7 mouse cellular contexts compared by ENCODE assay signal in the genomic region with DNA sequence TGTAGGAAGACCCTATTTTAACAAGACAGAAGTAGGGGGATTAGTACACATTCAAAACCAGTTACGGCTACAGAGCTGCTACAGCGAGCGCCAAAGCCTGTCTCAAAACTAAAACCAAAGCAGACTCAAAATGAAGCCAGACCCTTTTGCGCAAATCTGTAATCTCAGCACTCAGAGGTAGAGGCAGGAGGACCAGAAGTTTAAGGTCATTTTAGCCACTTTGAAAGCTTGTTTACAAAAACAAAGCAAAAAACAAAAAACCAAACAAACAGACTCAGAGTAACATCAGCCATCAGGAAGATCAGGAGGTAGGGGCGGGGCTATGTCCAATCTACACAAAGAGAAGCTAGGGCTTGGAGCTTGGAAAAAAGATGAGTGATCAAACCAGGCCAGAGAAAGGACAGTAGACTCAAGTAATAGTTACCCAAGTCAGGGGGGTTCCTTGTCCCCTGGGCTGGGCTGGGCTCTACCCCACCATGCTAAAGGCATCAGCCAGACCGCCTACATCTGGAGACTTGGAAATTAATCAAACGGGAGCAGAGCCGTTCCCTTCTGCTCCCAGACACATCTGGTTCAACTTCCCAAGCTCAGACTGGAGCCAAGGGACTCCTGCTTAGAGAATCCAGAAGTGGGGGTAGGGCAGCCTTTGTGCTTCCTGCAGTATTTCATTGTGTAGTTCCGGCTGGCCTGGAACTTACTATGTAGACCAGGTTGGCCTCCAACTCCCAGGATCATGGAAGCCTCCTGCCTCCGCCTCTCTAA. TPM values are rescaled to one million over a fixed set of nuclear protein-coding genes. Genes with fewer than 3 reads are reported as not detected.
A peak's percentile ranks its signal among the peaks of the same experiment; 100 is the strongest.
DNase-seq lines count a peak whose midpoint lies in the region; ATAC-seq and TF ChIP-seq lines count a peak whose summit lies in the region.

No protein-coding gene starts in this region.

- H3K4me3 ChIP-seq in CH12.LX (replicated peaks in 1 of 3; ENCODE audit: low read depth in 2 of 3, low read length in 2 of 3, poor library complexity in 1 of 3): peak overlapping the region in 2 of 3 experiments; percentile 13 to 37
- peak overlapping the region; percentile 76 for H3K4me3 ChIP-seq in heart, embryonic 13.5 days
- no peak overlapping the region for H3K4me3 ChIP-seq in liver, embryonic 12.5 days

- no peak for TF ChIP-seq POLR2A in CH12.LX (IDR thresholded peaks at IDR 0.05; ENCODE audit: low read depth, low read length)

- in situ Hi-C loops in CH12.LX (cut with MboI; ENCODE audit: low pct_ligation_motif_present, low pct_unique_long_range_greater_than_20kb, low sequenced_read_pairs): loop anchor here (5.0 kb wide), 1 partner anchor 158 kb away; no protein-coding TSS in a partner anchor

- no peak for TF ChIP-seq EP300 in CH12.LX (IDR thresholded peaks at IDR 0.05; ENCODE audit: low read length)

- TF ChIP-seq CTCF in CH12.LX (conservative IDR thresholded peaks at IDR 0.05 in 1 of 2, IDR thresholded peaks at IDR 0.05 in 1 of 2; ENCODE audit: low read depth in 2 of 2, low read length in 2 of 2): no peak

- no peak for TF ChIP-seq RAD21 in CH12.LX (IDR thresholded peaks at IDR 0.05; ENCODE audit: low read depth, low read length)

- peaks cover 11 to 53% of the 10 kb centered on the region in 2 experiments for H3K4me1 ChIP-seq in CH12.LX (ENCODE audit: control insufficient read depth in 1 of 2, insufficient read depth in 2 of 2)
- peaks cover 42% of the 10 kb centered on the region for H3K4me1 ChIP-seq in heart, embryonic 13.5 days
- H3K4me1 ChIP-seq in liver, embryonic 12.5 days: peaks cover 56% of the 10 kb centered on the region

- 69% methylated on average over 10 of the region's 10 CpGs for WGBS in heart, embryonic 13.5 days
- 75% methylated on average over 10 of the region's 10 CpGs for WGBS in liver, embryonic 12.5 days (ENCODE audit: insufficient replicate concordance)

- dilution Hi-C loops in CH12.LX (cut with MboI; ENCODE audit: extremely low pct_ligation_motif_present, extremely low pct_unique_long_range_greater_than_20kb, low sequenced_read_pairs): no loop called here

- ATAC-seq in heart, embryonic 13.5 days (ENCODE audit: extremely low read depth, insufficient number of reproducible peaks, low FRiP score, low TSS enrichment): no peak
- ATAC-seq in liver, embryonic 12.5 days: no peak
- no peak for ATAC-seq in activated CD4-positive, CD25-positive, alpha-beta regulatory T cell, adult 4 months

- H3K9ac ChIP-seq in CH12.LX (ENCODE audit: insufficient read depth, low read depth): peak overlapping the region; percentile 77
- H3K9ac ChIP-seq in heart, embryonic 13.5 days: peak overlapping the region; percentile 58; the same call in 1 of the 2 replicates
- no peak overlapping the region for H3K9ac ChIP-seq in liver, embryonic 12.5 days

- H3K79me2 ChIP-seq in CH12.LX (replicated peaks; ENCODE audit: control insufficient read depth, extremely low read depth, insufficient read depth, poor library complexity, severe bottlenecking): peaks cover 13% of the 10 kb centered on the region

- H3K9me3 ChIP-seq in CH12.LX (replicated peaks; ENCODE audit: low read length): peaks cover 19% of the 10 kb centered on the region
- no peaks in the 10 kb centered on the region for H3K9me3 ChIP-seq in heart, embryonic 13.5 days
- no peaks in the 10 kb centered on the region; the same call in 1 of the 2 replicates for H3K9me3 ChIP-seq in liver, embryonic 12.5 days (replicated peaks)

- DNase-seq in 3T3-L1 (ENCODE audit: low read depth, low spot score): peak; percentile 87
- no peak for DNase-seq in CH12.LX (ENCODE audit: extremely low read depth)
- DNase-seq in thymus, postnatal 14 days: no peak
- no peak for DNase-seq in layer of hippocampus, postnatal 14 days (ENCODE audit: low spot score in 2 of 2)

- peak overlapping the region; percentile 71 for H3K4me2 ChIP-seq in CH12.LX (ENCODE audit: insufficient read depth, low read depth, poor library complexity, severe bottlenecking)
- H3K4me2 ChIP-seq in heart, embryonic 13.5 days: peak overlapping the region; percentile 95
- peak overlapping the region; percentile 83 for H3K4me2 ChIP-seq in liver, embryonic 12.5 days

- peak overlapping the region; percentile 55 for H3K27ac ChIP-seq in CH12.LX (ENCODE audit: insufficient read depth, low read depth)
- peak overlapping the region; percentile 79 for H3K27ac ChIP-seq in heart, embryonic 13.5 days (replicated peaks)
- peak overlapping the region; percentile 23; the same call in 1 of the 2 replicates for H3K27ac ChIP-seq in liver, embryonic 12.5 days

- peaks cover 0 to 2% of the 10 kb centered on the region in 2 experiments for H3K36me3 ChIP-seq in CH12.LX (replicated peaks in 1 of 2; ENCODE audit: control insufficient read depth in 1 of 2, insufficient read depth in 1 of 2, low read length in 1 of 2)
- H3K36me3 ChIP-seq in heart, embryonic 13.5 days: peaks cover 3% of the 10 kb centered on the region; the same call in 1 of the 2 replicates
- H3K36me3 ChIP-seq in liver, embryonic 12.5 days: no peaks in the 10 kb centered on the region

- H3K27me3 ChIP-seq in CH12.LX (replicated peaks): no peaks in the 10 kb centered on the region
- H3K27me3 ChIP-seq in heart, embryonic 13.5 days (replicated peaks): no peaks in the 10 kb centered on the region
- H3K27me3 ChIP-seq in liver, embryonic 12.5 days (replicated peaks): peaks cover 22% of the 10 kb centered on the region

TF ChIP-seq in CH12.LX, 34 proteins besides CTCF, POLR2A, EP300 and RAD21:
- TF ChIP-seq GABPA (IDR thresholded peaks at IDR 0.05; ENCODE audit: insufficient replicate concordance, low read depth, low read length) (no peak), NELFE (IDR thresholded peaks at IDR 0.05; ENCODE audit: low read depth, low read length) (no peak), MXI1 (IDR thresholded peaks at IDR 0.05; ENCODE audit: low read depth, low read length) (no peak), UBTF (IDR thresholded peaks at IDR 0.05; ENCODE audit: low read depth, low read length) (no peak), MAFK (IDR thresholded peaks at IDR 0.05; ENCODE audit: insufficient replicate concordance, low read length) (no peak), E2F4 (IDR thresholded peaks at IDR 0.05; ENCODE audit: insufficient replicate concordance, low read depth, low read length) (no peak), USF1 (IDR thresholded peaks at IDR 0.05; ENCODE audit: low read depth, low read length) (no peak), NRF1 (IDR thresholded peaks at IDR 0.05; ENCODE audit: low read depth, low read length) (no peak), ZC3H11A (IDR thresholded peaks at IDR 0.05; ENCODE audit: low read depth, low read length) (no peak), MAZ (IDR thresholded peaks at IDR 0.05; ENCODE audit: low read depth, low read length) (no peak), RCOR1 (conservative IDR thresholded peaks at IDR 0.05; ENCODE audit: low read depth, low read length) (no peak), HCFC1 (IDR thresholded peaks at IDR 0.05; ENCODE audit: low read depth, low read length) (no peak), ZKSCAN1 (IDR thresholded peaks at IDR 0.05; ENCODE audit: borderline replicate concordance, low read depth, low read length) (no peak), SMC3 (IDR thresholded peaks at IDR 0.05; ENCODE audit: low read depth, low read length) (no peak), CHD2 (IDR thresholded peaks at IDR 0.05; ENCODE audit: low read length) (no peak), BHLHE40 (IDR thresholded peaks at IDR 0.05; ENCODE audit: low read depth, low read length) (no peak), TCF12 (IDR thresholded peaks at IDR 0.05; ENCODE audit: low read depth, low read length) (no peak), SIN3A (IDR thresholded peaks at IDR 0.05; ENCODE audit: low read length) (no peak)
TF ChIP-seq in CH12.LX: peak in this region for 0.

RNA-seq across cellular contexts. Expression of a gene that starts 2.0 kb away (rescaled TPM):
- total RNA-seq in CH12.LX (2012; rRNA removed) (23.6 and 27.4 TPM in 2 replicates), CH12.LX (2014; rRNA removed) (0.54 and 0.66 TPM in 2 replicates)
- 3.7 and 5.9 TPM in 2 replicates for polyA plus RNA-seq in CH12.LX (2012; ENCODE audit: insufficient read length, low read depth)
- polyA plus RNA-seq in heart, embryonic 13.5 days (2015; fragmentation: Nextera tagmentation; extraction: Ambion mirVana): 25.0 and 28.4 TPM in 2 replicates
- 11.5 and 12.5 TPM in 2 replicates for polyA plus RNA-seq in liver, embryonic 12.5 days (2016; fragmentation: Nextera tagmentation; extraction: Ambion mirVana)
- 100 to 1,000 TPM; 167 to 170 TPM for polyA plus RNA-seq in activated CD4-positive, CD25-positive, alpha-beta regulatory T cell, adult 4 months (2017; shearing (Covaris generic))
- total RNA-seq in layer of hippocampus, postnatal 14 days (2021): 10 to 100 TPM; 11.9 to 12.6 TPM

RNA-seq across cellular contexts. Expression of a gene that starts 24.2 kb away (rescaled TPM):
- total RNA-seq in CH12.LX (2012; rRNA removed) (194 and 278 TPM in 2 replicates), CH12.LX (2014; rRNA removed) (339 and 372 TPM in 2 replicates)
- polyA plus RNA-seq in CH12.LX (2012; ENCODE audit: insufficient read length, low read depth): 231 and 232 TPM in 2 replicates
- 133 and 152 TPM in 2 replicates for polyA plus RNA-seq in heart, embryonic 13.5 days (2015; fragmentation: Nextera tagmentation; extraction: Ambion mirVana)
- polyA plus RNA-seq in liver, embryonic 12.5 days (2016; fragmentation: Nextera tagmentation; extraction: Ambion mirVana): 270 and 299 TPM in 2 replicates
- 100 to 1,000 TPM; 164 to 195 TPM for polyA plus RNA-seq in activated CD4-positive, CD25-positive, alpha-beta regulatory T cell, adult 4 months (2017; shearing (Covaris generic))
- 10 to 100 TPM; 17.9 to 19.2 TPM for total RNA-seq in layer of hippocampus, postnatal 14 days (2021)

RNA-seq across cellular contexts. Expression of a gene that starts 40.2 kb away (rescaled TPM):
- 44.6 and 47.8 TPM in 2 replicates for total RNA-seq in CH12.LX (2012; rRNA removed)
- 28.1 and 33.5 TPM in 2 replicates for total RNA-seq in CH12.LX (2014; rRNA removed)
- 58.8 and 60.3 TPM in 2 replicates for polyA plus RNA-seq in CH12.LX (2012; ENCODE audit: insufficient read length, low read depth)
- polyA plus RNA-seq in heart, embryonic 13.5 days (2015; fragmentation: Nextera tagmentation; extraction: Ambion mirVana): 19.5 and 20.0 TPM in 2 replicates
- 17.5 and 19.5 TPM in 2 replicates for polyA plus RNA-seq in liver, embryonic 12.5 days (2016; fragmentation: Nextera tagmentation; extraction: Ambion mirVana)
- polyA plus RNA-seq in activated CD4-positive, CD25-positive, alpha-beta regulatory T cell, adult 4 months (2017; shearing (Covaris generic)): 10 to 100 TPM; 13.7 to 26.9 TPM
- 10 to 100 TPM; 53.6 TPM for total RNA-seq in layer of hippocampus, postnatal 14 days (2021)

Comparison
In these comparisons a context has a peak if more than half of its experiments do, and no peak if none do; other contexts are left out.
1. H3K27ac ChIP-seq: peak in every context shown above with its lines; median percentile 79 in heart, embryonic 13.5 days; 55 in CH12.LX; 23 in liver, embryonic 12.5 days.